Mouse (Mus musculus) B cell, adult 2 months (primary cell): ENCODE measurements around the gene Mn1.

Source experiments
- DNase-seq, 2 experiments: peaks; one replicate each; pipeline ENCODE4 v3.0.0; 2022

Gene Mn1

GRCm38 (mm10) chr5:111436260-111436659, 19.1 kb downstream of the Mn1 start:
- no peak for DNase-seq

DNA sequence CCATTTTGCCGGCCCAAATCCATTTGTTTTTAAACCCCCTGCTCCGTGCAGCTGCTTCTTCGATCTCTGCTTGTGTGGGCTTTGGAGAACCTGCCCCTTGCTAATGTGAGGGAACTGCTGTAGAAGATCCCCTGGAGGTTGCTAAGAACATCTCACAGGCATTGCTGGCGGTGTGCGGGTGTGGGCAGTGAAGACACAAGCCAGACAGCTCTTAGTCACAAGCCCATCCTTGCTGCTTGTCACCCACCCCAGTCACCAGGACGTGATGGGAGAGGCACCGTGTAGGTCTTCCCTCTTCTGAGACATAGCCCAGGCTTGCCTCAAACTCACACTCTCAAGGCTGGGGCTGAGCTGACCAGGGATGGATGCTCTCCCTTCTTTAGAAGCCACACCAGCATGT, 20.0 kb downstream of the Mn1 start:
- DNase-seq = no peak

DNA sequence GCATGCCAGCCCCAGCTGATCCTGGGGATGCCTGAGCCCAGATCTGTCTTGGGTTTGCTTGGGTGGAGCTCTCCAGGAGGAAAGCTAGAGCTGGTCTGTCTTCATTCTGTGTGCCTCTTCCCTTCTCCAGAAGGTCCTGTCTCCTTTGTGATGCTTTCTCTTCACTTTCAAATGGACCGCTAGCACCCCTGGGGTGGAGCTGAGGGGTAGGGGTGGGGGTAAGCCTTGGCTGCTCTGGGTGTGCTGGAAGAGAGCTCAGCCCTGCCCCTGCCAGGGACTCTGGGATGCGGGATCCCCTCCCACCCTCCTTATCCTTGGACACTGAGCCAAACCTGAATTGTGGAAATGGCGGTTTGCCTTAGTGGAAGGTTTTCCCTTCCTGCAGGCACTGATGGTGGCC, 21.2 kb downstream of the Mn1 start:
- no peak for DNase-seq

DNA sequence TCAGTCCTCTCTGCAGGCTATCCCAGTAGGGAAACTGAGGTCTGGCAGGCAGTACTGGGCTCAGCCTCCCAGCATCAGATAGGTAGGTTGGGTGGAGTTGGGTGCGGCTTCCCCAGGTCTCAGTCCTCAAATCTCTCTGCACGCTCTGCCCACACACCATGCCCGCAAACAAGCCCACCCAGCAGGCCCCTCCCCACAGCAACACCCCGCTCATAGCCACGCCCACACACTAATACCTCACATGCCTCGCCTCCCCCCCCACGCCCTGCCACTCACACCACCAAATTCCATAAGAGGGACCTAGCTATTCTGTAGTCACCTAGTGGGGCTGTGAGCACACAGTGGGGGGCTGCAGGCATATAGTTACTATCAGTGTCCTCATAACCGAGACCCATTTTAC, 21.7 kb downstream of the Mn1 start:
- DNase-seq = no peak

DNA sequence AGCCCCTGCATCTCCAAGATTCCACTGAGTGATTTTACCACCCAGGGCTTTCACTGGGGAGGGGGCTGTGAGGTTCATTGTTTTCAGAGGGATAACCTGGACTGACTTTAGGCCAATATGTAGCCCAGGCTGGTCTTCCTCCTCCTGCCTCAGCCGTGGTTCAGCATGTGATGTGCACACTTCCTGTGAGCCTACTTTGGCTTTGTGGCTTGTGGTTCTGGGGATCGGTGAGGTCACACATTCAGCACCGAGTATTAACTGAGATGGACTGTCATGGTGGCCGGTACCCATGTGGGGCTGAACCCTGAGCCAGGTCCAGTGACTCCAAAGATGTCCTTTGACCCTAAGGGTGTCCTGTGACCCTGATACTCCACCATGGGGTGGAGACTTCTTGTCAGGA, 23.1 kb downstream of the Mn1 start:
- no peak for DNase-seq

- DNase-seq = no peak
These were observed 25.1 kb downstream of the Mn1 start for GRCm38 (mm10) chr5:111442151-111442871.

- DNase-seq = no peak
These were observed 26.5 kb downstream of the Mn1 start for GRCm38 (mm10) chr5:111443636-111444035.

DNA sequence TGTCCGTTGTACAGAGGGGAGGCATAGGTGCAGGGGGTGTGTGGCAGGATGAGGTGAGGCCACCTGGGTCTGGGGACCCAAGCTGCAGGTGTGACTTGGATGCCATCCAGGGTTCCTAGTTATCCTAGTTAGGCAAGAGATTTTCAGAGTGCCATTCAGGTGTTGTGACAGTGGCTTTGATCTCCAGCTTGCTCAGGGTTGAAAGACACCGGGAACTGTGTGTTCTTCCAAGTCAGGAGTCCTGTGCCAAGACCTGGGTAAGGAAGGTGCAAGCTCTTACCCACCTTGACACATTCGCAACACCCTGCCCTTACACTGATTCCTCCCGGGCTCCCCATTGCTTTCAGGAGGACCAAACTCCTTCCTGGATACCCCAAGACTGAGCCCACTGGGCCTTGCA, 27.2 kb downstream of the Mn1 start:
- no peak for DNase-seq

DNA sequence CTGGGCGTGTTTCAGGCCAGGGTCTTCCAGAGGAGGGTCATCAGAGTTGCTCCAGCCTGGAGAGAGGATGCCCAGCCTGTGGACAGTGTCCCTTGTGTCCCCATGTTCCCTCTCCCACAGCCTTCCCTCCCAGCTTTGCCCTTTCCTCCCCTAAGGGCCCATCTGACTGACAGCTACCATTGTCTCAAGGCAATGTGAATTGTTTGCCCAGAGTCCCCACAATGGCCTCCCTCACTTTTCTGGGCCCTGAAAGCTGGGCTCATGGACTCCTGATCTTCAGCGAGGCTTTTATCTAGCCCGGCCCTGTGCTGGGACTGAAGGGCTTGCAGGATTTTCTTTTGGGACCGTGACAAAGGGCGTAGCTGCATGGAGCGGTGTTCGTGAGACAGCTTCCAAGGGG, 29.5 kb downstream of the Mn1 start:
- DNase-seq = no peak

GRCm38 (mm10) chr5:111449700-111450099, 32.5 kb downstream of the Mn1 start:
- no peak for DNase-seq

- no peak for DNase-seq
These were observed 37.1 kb downstream of the Mn1 start for GRCm38 (mm10) chr5:111454240-111454639.

- DNase-seq = no peak
These were observed 37.7 kb downstream of the Mn1 start for GRCm38 (mm10) chr5:111454876-111455275.

- DNase-seq = no peak
These were observed 41.5 kb downstream of the Mn1 start for GRCm38 (mm10) chr5:111458675-111459074.

DNA sequence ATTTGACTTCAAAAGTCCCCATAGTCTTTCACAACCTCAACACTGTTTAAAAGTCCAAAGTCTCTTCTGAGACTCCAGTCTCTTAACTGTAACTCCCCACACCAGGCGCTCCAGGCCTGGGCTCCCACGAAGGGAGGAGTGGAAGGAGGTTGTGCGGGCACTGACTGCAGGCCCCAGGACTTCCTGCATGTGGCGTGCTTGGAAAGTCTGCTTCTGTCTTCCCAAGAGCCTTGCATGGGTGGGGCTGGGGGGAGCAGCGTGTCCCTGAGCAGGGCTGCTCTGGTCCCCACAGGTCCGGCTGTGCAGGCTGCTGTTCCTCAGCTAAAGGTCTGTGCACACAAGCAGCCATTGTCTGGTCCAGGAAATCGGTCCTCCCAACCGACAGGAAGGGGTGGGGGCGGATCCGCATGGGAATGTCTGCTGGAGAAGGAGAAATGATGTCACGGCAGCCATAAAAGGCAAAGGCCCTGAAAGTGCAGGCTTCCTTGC, 48.7 kb downstream of the Mn1 start:
- no peak for DNase-seq

DNA sequence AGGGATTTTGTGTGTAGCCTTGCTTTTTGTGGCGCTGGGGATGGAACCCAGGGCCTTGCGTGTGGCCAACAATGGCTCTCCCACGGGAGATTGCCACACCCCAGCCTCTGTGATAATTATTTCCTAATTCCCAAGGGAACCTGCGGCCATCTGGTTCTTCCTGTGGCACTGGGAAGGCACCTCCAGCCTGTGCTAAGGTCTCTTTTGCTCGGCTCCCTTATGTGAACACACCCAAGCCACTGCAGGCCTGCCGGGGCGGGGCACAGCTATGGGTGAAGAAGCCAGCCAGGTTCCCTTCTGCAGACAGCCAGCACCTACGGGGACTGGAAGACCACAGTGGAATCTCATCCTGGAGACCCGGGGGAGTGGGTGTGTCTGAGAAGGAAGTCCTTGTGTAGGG, 49.3 kb downstream of the Mn1 start:
- no peak for DNase-seq

- peak; percentile 20 to 34 for DNase-seq
These were observed 50.5 kb downstream of the Mn1 start for GRCm38 (mm10) chr5:111467699-111468098.

DNA sequence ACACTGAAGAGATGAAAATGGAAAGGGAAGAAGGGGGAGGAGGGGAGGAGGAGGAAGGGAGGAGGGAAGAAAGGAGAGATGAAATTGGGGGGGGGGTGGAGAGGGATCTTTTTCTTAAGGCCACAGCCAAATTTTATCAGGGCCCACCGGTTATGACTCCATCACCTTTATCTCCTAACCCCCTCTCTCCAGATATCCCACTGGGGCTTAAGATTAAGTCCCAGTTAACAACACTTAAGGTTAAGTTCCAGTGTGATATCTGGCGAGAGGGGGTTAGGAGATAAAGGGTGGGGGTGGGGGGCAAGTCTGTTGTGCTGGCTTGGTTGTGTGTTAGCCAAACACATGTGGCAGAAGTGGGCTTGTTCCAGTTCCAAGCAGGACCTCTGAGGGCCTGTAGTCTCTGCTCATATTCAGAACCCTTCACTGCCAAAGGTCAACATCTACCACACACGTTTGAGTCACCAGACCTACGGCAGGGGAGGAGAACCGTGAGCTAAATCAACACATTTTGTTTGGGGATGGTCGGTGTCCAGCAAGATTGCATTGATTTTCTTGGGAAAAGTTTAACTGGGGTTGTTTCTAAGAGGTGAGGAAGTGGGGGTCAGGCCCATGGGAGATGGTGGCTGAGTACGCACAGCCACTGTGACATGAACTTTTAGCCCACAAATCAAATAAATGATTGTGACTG, 52.2 kb downstream of the Mn1 start:
- DNase-seq = no peak

DNA sequence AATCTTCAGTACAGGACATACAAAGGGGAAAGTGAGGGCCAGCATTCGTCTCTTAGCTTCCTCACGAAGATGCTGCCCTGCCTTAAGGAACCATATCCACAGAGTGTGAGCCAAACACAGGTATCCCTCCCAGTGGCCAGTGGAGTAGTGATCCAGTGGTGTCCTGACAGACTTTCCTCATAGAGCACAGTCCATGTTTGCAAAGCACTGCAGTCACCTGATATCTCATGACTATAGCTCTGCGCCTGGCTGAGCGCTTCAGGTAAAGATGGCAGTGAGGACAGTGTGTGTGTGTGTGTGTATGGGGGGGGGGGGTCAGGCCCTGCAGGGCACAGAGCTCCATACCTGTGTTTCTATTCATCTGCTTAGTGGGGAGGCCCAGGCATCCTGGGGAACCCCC, 53.7 kb downstream of the Mn1 start:
- DNase-seq = no peak

GRCm38 (mm10) chr5:111473425-111473824, 56.3 kb downstream of the Mn1 start:
- DNase-seq = no peak

DNA sequence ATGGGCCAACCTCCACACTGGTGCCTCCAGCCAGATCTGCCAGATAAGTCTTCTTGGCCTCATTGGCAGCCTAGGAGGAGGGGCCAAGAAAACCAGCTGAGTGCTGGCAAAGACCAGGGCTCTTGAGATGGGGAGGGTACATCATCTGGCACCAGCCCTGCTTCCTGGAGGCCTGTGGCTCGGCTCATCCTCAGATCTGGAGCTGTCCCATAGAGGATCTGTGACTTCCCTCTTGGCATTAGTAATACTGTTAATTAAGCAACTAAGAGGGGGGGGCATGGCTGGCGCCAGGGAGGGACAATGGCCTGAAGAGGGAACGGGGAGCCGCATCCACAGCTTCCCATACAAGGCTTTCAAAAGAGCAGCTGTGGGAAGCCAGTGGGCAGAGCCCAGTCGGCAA, 58.6 kb downstream of the Mn1 start:
- DNase-seq = no peak

GRCm38 (mm10) chr5:111476141-111476540, 59.0 kb downstream of the Mn1 start:
- no peak for DNase-seq

GRCm38 (mm10) chr5:111485907-111486306, 68.7 kb downstream of the Mn1 start:
- no peak for DNase-seq

DNA sequence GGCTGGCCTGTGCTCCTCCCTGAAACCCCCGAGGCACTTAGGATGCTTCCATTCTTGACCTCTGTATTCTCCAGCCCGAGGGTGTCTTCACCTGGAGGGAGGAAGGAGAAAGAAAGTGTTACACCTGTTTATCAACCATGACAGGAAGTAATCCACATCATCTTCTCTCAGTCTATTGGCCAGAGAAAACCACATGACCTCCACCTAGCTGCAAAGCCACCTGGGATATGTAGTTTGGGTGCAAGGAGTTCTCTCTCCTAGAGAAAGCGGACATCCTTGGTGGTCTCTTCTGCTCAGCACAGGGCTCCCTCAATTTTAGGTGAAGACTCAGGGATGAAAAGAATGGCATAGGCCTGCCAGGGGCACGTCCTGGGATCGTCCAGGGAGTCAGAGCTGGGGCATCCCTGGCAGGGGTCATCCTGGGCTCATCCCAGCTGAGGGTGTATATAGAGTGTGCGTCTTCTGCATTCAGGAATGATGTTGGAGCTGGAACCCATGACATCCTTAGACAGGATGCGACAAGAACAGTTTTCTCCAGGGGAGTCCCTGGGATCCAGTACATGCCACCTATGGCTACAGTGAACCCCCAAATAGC, 72.0 kb downstream of the Mn1 start:
- DNase-seq = no peak

GRCm38 (mm10) chr5:111490599-111490998, 73.4 kb downstream of the Mn1 start:
- no peak for DNase-seq
